Mouse (Mus musculus) inflammation-experienced regulatory T-cells, adult 6 months (primary cell): Measurements from ENCODE around the gene Pcgf1. TPM values are rescaled to one million over a fixed set of nuclear protein-coding genes. Genes with fewer than 3 reads are reported as not detected.

Experiments used
- ATAC-seq: one replicate; pipeline ENCODE4 v1.8.0; 2017
- polyA plus RNA-seq, 3 experiments: library from polyadenylated mRNA; unstranded; fragments of 100-300 nt; shearing (Covaris generic); gene quantifications; one replicate each; pipeline ENCODE4 v1.2.1; 2017

The Pcgf1 gene
- polyA plus RNA-seq, 3 experiments from 2014 or later, result 37.0 to 49.3 (median 49.1) TPM

- ATAC-seq, result no peak
Observed at GRCm38 (mm10) chr6:83127419-83127818, 49.8 kb downstream of the Pcgf1 start.

Other genes with a start within 250 kb of the Pcgf1 start
- gene Sema4f, start 138.1 kb upstream of the Pcgf1 start, polyA plus RNA-seq, result 1 to 10 TPM; 2.4 to 3.6 (median 3.1) TPM
- gene M1ap, start 131.0 kb upstream of the Pcgf1 start, polyA plus RNA-seq, result 1 to 10 TPM in 1 of 3 experiments, under 1 TPM in 1, not detected in 1; 0.17 to 1.8 TPM
- 10 to 100 TPM; 23.6 to 36.1 (median 30.4) TPM for gene Dok1, start 44.4 kb upstream of the Pcgf1 start, polyA plus RNA-seq
- not detected for gene Loxl3, start 43.7 kb upstream of the Pcgf1 start, polyA plus RNA-seq
- gene Aup1, start 23.3 kb upstream of the Pcgf1 start, polyA plus RNA-seq, result 100 to 1,000 TPM; 423 to 474 (median 448) TPM
- gene Htra2, start 22.6 kb upstream of the Pcgf1 start, polyA plus RNA-seq, result 10 to 100 TPM; 23.5 to 29.2 (median 28.4) TPM
- gene Dqx1, start 20.0 kb upstream of the Pcgf1 start, polyA plus RNA-seq, result 1 to 10 TPM; 2.1 to 2.7 (median 2.7) TPM
- gene Tlx2, start 7.6 kb upstream of the Pcgf1 start, polyA plus RNA-seq, result not detected
- not detected for gene Lbx2, start 8.5 kb downstream of the Pcgf1 start, polyA plus RNA-seq
- gene Ccdc142, start 23.7 kb downstream of the Pcgf1 start, polyA plus RNA-seq, result 1 to 10 TPM in 1 of 3 experiments, under 1 TPM in 1, not detected in 1; 0.79 to 3.2 TPM
- 1 to 10 TPM in 2 of 3 experiments, under 1 TPM in 1; 0.82 to 1.1 (median 1.1) TPM for gene Gm42688, start 23.7 kb downstream of the Pcgf1 start, polyA plus RNA-seq
- gene Mrpl53, start 31.2 kb downstream of the Pcgf1 start, polyA plus RNA-seq, result 10 to 100 TPM; 60.0 to 78.3 (median 66.2) TPM
- gene Mogs, start 37.6 kb downstream of the Pcgf1 start, polyA plus RNA-seq, result 10 to 100 TPM in 2 of 3 experiments, 1 to 10 TPM in 1; 7.7 to 13.3 (median 12.9) TPM
- 10 to 100 TPM; 25.1 to 28.9 (median 28.3) TPM for gene Wbp1, start 43.7 kb downstream of the Pcgf1 start, polyA plus RNA-seq
- 1 to 10 TPM in 2 of 3 experiments, not detected in 1; 1.0 to 2.8 TPM for gene Ino80b, start 47.6 kb downstream of the Pcgf1 start, polyA plus RNA-seq
- 1 to 10 TPM in 1 of 3 experiments, not detected in 2; 3.7 TPM for gene Rtkn, start 57.6 kb downstream of the Pcgf1 start, polyA plus RNA-seq
- gene Wdr54, start 78.5 kb downstream of the Pcgf1 start, polyA plus RNA-seq, result under 1 TPM in 2 of 3 experiments, not detected in 1; 0.19 to 0.48 TPM
- gene 1700003E16Rik, start 78.5 kb downstream of the Pcgf1 start, polyA plus RNA-seq, result not detected
- gene Dctn1, start 88.1 kb downstream of the Pcgf1 start, polyA plus RNA-seq, result 10 to 100 TPM; 15.5 to 21.0 (median 16.1) TPM
- gene Slc4a5, start 142.0 kb downstream of the Pcgf1 start, polyA plus RNA-seq, result under 1 TPM in 2 of 3 experiments, not detected in 1; 0.49 to 0.59 TPM
- gene Mthfd2, start 248.0 kb downstream of the Pcgf1 start, polyA plus RNA-seq, result 100 to 1,000 TPM; 129 to 140 (median 134) TPM
- gene Mob1a, start 248.1 kb downstream of the Pcgf1 start, polyA plus RNA-seq, result 10 to 100 TPM; 57.7 to 67.7 (median 63.5) TPM